Mouse (Mus musculus) gastrocnemius, postnatal 10 days (tissue): ENCODE measurements around the gene Ric1. TPM values are rescaled to one million over a fixed set of nuclear protein-coding genes. Genes with fewer than 3 reads are reported as not detected.
A peak's percentile ranks its signal among the peaks of the same experiment; 100 is the strongest.

ENCODE experiments used
- DNase-seq: peaks from one replicate; pipeline ENCODE4 v3.0.0; 2021; ENCODE audit warnings: mixed read lengths
- total RNA-seq, 2 experiments: library from RNA; stranded (reverse); gene quantifications; 2 replicates each; pipeline ENCODE4 v1.2.3; 2021

Ric1 gene
- total RNA-seq, 2 experiments from 2014 or later, result 28.8 to 36.9 TPM

- DNase-seq, result no peak
Measured at GRCm38 (mm10) chr19:29608212-29608611, 86.1 kb downstream of the Ric1 start.

- DNase-seq, result no peak
Measured at GRCm38 (mm10) chr19:29610907-29611306, 88.8 kb downstream of the Ric1 start.

DNA sequence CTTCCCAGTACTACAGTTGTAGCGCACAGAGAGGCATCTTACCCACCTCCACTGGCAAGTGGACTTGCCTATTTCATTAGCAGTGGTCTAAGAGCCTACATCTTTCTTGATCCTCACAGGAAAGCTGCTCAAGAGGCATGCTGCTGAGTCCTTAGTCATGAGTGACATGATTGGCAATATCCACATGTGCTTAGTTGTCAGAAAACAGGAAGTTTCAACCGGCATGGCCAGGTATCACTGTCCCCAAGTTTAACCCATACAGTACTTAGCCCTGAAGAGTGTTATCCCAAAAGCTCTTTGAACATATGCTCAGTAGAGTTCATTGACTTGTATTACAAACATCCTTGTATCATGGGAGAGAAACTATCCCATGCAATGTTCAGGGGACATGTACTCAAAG is 90.0 kb downstream of the Ric1 start:
- DNase-seq, result no peak

DNA sequence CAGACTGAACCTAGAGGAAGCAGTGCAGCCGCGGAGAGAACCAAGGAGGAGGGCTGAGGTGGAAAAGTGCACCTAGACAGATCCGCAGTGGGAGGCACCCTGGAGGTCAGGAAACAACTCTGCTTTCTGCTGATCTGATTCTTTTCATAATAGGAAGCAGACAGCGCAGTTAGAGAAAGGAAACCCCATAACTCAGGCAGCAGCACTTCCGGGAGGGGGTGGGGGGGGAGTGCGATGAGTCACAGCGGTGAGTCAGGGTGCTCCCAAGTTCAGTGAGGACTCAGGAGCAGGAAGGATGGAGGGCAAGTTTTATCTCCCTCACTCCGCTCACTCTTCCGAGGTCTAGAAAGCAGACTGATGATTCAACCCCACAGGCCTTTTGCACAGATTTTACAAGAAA is 119.0 kb downstream of the Ric1 start:
- no peak for DNase-seq

GRCm38 (mm10) chr19:29641510-29641909 is 119.4 kb downstream of the Ric1 start:
- no peak for DNase-seq

DNA sequence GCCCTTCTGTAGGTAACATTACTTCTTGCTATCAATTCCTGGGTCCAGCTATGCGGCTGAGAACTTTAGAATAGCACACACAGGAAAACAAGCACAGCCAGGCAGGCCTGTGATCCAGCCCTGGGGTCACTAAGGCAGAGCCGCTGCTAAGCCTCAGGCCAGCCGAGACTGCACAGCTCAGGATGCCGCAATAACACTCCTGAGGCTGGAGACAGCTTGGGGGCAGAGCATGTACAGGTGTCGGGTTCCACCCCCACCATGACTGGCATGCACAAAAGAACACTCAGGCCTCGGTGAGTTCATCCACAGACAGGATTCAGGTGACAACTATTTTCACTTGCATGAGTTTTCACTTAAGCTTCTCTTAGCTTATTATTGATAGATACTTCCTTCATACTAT is 120.1 kb downstream of the Ric1 start:
- DNase-seq, result no peak

- DNase-seq, result no peak
Measured at GRCm38 (mm10) chr19:29643194-29643922, 121.3 kb downstream of the Ric1 start.

DNA sequence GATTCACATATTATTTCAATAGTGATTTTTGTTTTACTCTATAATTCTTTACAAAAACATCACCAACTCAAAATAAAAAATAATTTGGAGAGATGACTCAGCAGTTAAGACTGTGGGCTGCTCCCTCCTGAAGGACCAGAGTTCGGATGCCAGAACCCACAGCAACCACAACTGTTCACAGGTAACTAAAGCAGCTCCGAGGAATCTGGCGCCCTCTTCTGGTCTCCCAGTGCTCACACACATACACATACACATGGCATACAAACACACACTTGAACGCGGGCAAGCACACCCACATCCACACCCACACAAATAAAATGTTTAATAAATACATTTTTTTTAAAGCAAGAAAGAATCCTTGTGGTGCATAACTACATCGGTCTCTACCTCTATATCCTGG is 122.7 kb downstream of the Ric1 start:
- no peak for DNase-seq

DNA sequence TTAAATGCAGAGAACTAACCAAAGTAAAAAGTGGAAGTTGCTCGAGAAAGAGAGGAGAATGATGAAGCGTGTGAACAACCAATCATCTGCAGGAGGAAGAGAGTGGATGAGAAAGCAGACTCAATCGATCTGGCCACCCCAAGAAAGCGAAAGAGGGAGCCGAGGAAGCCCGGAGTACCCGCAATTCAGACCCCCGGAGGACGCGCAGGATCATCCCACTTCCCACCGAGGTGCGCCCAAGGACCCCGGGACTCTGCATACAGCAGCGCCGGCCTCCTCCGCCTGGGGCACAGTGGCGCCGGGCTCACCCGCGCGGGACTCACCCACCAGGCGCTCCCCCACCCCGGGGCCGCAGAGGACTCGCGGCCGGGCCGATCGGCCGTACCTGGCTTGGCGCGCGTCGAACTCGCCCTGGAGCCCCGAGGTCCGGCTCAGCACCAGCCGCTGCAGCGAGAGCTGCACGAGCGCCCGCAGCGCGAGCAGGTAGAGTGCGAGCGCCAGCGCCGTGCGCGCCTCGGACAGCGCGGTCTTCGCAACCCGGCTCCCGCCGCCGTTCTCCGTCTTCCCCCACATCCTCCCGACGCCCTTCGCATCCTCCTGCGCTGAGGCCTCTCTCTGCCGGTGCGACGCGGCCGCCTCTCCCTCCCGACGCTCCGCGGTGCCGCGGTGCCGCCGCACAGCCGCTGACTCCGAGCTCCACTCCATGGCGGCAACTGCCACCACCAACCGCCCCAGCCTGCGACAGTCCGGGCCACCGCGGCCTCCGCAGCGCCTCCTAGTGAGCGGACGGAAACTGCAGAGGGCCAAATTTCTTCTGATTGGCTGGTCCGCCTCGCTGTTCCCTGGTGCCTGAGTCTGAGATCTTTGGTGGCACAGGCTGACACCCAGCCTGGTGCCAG is 125.8 kb downstream of the Ric1 start, which contains the start of gene Ermp1:
Ermp1 (minus strand) TSS at position 765 of the 899 bp plus-strand sequence.
- DNase-seq, result peak; percentile 97

DNA sequence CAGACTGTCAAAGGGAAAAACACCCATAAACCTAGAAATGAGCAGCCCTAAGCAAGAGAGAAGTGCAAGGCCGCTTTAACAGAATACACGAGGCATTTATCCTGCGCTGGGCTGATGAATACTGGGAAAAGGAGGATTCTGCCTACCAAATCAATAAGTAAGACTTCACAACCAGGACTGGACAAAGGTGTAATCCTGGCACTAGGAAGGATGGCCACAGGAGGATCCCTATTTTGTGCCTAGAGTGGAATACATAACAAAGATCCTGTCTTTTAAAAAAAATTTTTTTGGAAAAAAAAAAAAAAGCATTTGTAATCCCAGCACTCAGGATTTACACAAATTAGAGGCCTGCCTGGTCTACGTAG is 126.5 kb downstream of the Ric1 start:
- no peak for DNase-seq

GRCm38 (mm10) chr19:29649683-29650082 is 127.6 kb downstream of the Ric1 start:
- no peak for DNase-seq

DNA sequence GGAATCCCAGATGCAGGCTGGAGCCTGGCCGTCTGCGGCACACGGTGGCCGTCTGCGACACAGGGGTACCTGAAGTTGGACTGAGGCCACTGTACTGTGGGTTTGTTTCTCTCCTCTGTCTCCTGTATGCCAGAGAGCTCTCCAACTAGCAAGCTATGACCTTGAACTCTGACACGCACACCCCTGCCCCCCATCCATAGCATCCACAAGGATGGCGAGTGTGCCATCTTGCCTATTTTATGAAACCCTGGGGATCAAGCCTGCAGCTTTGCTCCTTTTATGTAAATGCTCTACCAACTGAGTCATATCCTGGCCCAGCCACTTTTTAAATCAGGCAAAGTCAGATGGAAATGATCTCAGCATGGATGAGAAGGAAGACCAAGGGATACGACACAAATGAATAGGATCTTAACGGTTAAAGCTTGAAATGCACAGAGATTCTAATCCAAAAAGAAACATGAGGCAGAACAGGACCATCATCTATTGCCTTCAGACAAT is 131.7 kb downstream of the Ric1 start:
- DNase-seq, result no peak

DNA sequence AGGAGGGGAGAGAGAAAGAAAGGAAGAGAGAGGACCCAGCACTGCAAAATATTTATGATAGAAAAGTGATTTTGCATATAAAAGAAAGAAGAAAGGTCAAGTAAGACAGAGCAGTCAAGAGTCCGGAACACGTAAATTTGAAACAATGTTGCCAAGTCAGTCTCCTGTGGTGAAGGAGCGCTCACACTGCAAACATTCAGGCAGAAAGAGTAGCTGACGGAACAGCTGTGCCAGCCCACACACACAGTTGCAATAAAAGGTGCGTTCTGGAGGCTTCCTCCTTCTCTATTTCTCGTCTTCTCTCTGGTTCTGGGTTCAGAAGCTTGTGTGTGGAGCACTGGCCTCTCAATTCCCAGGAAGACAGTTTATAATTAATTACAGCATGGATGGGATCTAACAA is 133.1 kb downstream of the Ric1 start:
- no peak for DNase-seq

DNA sequence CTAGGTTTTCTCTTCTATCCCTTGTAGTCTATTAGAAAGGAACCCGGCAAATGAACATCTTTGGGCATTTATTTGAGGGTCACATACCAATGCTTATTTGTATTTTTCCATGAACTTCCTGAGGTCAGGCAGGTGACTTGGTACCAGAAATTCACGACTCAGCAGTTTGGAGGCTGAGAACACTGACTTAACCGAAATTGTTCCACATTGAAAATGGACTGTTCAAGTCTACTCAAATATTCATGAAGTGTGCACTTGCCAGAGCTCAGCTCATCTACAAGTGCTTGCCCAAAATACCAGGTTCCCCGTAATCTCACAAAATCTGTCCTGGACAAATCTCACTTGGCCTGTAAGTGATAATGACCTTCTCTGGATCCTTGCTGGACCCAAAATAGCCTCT is 133.9 kb downstream of the Ric1 start:
- DNase-seq, result no peak

Other genes starting within 250 kb of the Ric1 start
- gene Insl6, start 196.9 kb upstream of the Ric1 start, total RNA-seq, result 1 to 10 TPM in 1 of 2 experiments, under 1 TPM in 1; 0.65 to 1.2 TPM
- not detected for gene Rln1, start 187.6 kb upstream of the Ric1 start, total RNA-seq
- 10 to 100 TPM; 28.5 to 31.9 TPM for gene Plgrkt, start 154.9 kb upstream of the Ric1 start, total RNA-seq
- under 1 TPM; 0.63 to 0.70 TPM for gene Cd274, start 154.8 kb upstream of the Ric1 start, total RNA-seq
- not detected for gene Pdcd1lg2, start 111.4 kb upstream of the Ric1 start, total RNA-seq
- gene Ermp1, start 126.1 kb downstream of the Ric1 start, total RNA-seq, result 10 to 100 TPM in 1 of 2 experiments, 1 to 10 TPM in 1; 9.7 to 10.3 TPM
- gene Mlana, start 175.5 kb downstream of the Ric1 start, total RNA-seq, result under 1 TPM in 1 of 2 experiments, not detected in 1; 0.45 TPM